Mouse (Mus musculus): ENCODE data around the gene Nell2. TPM values are rescaled to one million over a fixed set of nuclear protein-coding genes. Genes with fewer than 3 reads are reported as not detected.
A peak's percentile ranks its signal among the peaks of the same experiment; 100 is the strongest.

The Nell2 gene
- total RNA-seq (2021), result 100 to 1,000 TPM; 738 to 777 TPM
- long read RNA-seq, experiment 1, transcript Nell2-201 (21 exons, 2,675 nt), result minor isoform, 66 of 770 reads
- long read RNA-seq, experiment 1, transcript Nell2-202 (21 exons, 3,220 nt), result major isoform, 85 of 770 reads
- long read RNA-seq, experiment 1, partial matches to known transcripts, result 479 of 770 reads
- long read RNA-seq, experiment 1, other reads (novel, unspliced or antisense), result 140 of 770 reads
- long read RNA-seq, experiment 2, transcript Nell2-202 (21 exons, 3,220 nt), result major isoform, 99 of 1,125 reads
- long read RNA-seq, experiment 2, transcript Nell2-201 (21 exons, 2,675 nt), result minor isoform, 94 of 1,125 reads
- long read RNA-seq, experiment 2, partial matches to known transcripts, result 746 of 1,125 reads
- long read RNA-seq, experiment 2, other reads (novel, unspliced or antisense), result 186 of 1,125 reads

DNA sequence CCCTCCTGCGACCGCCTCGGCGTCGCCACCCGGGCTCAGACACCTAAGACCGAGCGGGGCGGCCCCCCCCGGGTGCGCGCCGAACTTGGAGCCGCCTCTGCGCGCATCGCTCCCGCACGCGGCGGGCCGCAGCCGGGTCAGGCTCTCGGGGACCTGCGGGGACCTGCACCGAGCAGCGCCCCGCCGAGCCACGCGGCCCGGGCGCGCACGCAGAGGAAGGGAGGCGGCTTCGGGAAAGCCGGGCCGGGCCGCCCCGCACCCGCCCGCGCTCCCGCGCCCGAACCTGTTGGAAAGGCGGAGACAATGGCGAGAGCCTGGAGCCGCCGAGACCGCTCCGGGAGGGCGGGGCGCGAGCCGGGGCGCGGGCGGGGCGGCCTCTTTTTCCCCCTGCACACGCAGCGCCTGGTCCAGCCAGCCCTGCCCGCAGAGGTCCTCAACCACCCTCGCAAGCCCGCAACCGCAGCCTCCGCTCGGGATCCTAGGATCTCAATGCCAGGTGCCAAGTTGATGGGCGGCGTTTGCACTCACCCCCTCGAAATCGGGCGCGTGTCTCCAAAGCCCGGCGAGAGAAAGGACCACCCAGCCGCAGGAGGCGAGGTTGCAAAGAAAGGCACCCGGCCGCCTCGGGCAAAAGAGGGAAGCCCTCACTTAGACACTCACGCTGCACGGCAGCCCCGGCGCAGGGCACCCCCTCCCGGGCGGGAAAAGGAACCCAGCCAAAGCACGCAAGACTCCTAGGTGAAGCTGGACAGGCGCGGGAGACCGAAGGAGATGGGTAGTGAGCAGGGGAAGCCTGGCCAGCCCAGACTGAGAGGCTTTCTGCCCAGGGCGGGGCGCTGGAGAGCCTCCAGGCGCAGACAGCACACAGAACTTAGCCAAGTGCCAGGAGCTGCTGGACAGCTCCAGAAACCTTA lies at the start of gene Nell2:
Gene Nell2 (minus strand): TSS at position 612 of the 914 bp plus-strand sequence.
- peak; percentile 61; the same call in 1 of the 2 replicates for TF ChIP-seq CTCF (conservative IDR thresholded peaks at IDR 0.05)
- peak; percentile 59 to 64 for DNase-seq (ENCODE audit: low spot score in 2 of 2)
- Histone ChIP-seq H3K4me3 (peak within 1 kb of the TSS; percentile 80), H3K27ac (peak within 1 kb of the TSS; percentile 96)

DNA sequence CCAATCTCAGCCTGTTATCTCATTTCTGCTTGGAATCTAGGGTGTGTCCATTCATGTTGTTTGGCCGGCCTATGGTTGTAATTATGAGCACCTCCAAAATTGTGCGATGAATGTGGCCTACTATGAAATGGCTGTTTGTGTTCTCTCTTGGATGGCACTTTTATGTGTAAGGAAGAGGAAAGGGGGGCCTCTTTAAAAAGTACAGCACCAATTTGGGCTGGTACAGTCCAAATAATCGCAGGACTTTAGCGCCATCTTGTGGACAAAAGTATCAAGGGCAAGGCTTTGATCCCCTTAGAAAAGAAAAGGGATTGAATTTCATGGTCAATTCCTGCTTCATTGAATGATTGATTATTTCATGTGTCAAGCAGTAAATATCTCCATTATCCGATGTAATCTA lies 46.3 kb upstream of the Nell2 start:
- peak overlapping the region; percentile 49 for H3K27ac ChIP-seq
- peak; percentile 50 to 77 for DNase-seq (ENCODE audit: low spot score in 2 of 2)
- H3K4me3 ChIP-seq, result no peak overlapping the region
- TF ChIP-seq CTCF (conservative IDR thresholded peaks at IDR 0.05), result peak; percentile 92

DNA sequence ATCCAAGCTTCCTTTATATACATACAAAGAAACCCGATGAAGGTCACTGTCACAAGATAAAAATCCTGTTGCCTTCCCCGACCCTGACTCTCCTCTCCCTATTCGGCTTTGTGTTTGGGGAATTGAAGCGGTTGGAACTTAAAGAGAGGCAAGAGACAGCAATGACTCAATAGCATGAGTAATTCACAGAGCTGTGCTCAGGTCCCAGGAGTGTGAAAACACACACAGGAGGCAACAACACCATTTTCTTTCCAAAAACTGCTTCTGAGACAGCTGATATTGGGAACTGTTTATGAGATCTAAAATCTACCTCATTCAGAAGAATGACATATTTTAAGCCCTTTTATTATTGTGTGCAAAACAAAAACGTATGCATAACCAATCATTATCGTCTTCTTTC lies 41.2 kb upstream of the Nell2 start:
- TF ChIP-seq CTCF (conservative IDR thresholded peaks at IDR 0.05), result no peak
- no peak for DNase-seq (ENCODE audit: low spot score in 2 of 2)
- Histone ChIP-seq H3K4me3 (no peak overlapping the region), H3K27ac (no peak overlapping the region)

DNA sequence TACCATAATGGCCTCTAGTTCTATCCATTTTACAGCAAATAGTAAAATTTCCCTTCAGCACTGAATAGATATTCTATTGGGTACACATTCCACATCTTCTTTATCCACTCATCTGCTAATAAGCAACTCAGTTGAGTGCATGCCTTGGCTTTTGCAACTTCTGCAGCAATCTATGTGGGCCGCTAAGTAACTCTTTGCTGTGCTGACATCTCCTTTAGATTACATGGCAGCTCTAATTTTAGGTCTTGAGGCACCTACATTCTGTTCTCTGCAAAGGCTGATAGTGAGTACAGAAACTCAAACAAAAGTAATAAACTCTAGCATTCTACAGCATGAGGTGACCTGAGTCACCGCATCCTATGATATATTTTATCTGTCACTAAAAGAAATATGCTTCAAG lies 36.8 kb upstream of the Nell2 start:
- Histone ChIP-seq H3K27ac (no peak overlapping the region), H3K4me3 (no peak overlapping the region)
- no peak for DNase-seq (ENCODE audit: low spot score in 2 of 2)
- TF ChIP-seq CTCF (conservative IDR thresholded peaks at IDR 0.05), result no peak

DNA sequence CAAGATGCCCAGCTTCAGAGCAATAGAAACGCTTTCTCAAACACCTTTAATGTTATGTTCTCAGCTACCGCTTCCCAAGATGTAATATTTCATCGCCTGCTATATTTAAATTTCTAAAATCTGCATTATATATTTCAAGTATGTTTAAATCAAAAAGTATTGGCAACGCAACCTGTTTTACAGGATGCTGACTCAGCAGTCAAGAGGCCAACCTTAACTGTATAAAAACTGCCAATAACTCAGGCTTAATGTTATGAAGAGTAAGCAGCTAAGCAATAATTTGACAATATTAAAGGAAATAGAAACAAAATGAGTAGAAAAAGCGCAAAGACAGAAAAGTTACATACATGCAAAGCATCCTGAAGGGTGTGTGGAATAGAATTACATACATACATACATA lies 32.9 kb upstream of the Nell2 start:
- Histone ChIP-seq H3K4me3 (no peak overlapping the region), H3K27ac (no peak overlapping the region)
- TF ChIP-seq CTCF (conservative IDR thresholded peaks at IDR 0.05), result no peak
- no peak for DNase-seq (ENCODE audit: low spot score in 2 of 2)

DNA sequence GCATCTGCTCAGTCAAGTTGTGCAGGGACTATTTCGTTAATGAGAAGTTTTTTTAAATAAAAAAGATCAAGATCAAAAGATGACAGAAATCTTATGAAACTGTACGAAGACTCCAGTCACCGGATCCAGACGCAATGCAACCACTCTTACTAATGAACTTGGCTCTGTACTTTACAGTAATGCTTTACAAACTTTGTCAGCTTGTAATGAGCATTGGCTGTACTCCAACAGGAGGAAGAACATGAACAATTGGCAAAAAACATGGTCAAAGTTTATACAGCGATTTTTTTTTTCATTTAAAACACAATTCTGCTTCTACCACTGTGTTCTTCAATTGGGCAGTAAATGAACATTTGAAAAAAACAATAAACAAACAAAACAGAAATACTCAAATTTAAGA lies 21.7 kb upstream of the Nell2 start:
- no peak overlapping the region for H3K4me3 ChIP-seq
- no peak overlapping the region for H3K27ac ChIP-seq
- TF ChIP-seq CTCF (conservative IDR thresholded peaks at IDR 0.05), result no peak
- no peak for DNase-seq (ENCODE audit: low spot score in 2 of 2)

DNA sequence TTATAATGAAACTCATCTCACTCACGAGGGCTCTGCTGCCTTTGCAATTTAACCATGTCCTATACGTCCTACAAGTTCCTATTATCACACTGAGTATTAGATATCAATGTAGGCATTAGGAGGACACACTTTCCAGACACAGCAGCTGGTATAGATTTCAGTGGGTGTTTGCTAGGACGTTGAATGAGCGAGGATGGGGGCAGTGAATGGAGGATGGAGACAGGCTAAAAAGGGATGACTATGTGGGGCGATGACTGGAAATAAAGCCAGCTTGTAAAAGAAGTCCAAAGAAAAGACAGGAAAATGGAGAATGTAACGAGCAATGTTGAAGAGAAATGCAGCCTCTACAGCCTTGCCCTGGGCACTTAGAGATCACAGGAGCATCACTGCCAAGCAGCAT lies 14.3 kb upstream of the Nell2 start:
- no peak overlapping the region for H3K4me3 ChIP-seq
- DNase-seq (ENCODE audit: low spot score in 2 of 2), result no peak
- TF ChIP-seq CTCF (conservative IDR thresholded peaks at IDR 0.05), result no peak
- no peak overlapping the region for H3K27ac ChIP-seq

DNA sequence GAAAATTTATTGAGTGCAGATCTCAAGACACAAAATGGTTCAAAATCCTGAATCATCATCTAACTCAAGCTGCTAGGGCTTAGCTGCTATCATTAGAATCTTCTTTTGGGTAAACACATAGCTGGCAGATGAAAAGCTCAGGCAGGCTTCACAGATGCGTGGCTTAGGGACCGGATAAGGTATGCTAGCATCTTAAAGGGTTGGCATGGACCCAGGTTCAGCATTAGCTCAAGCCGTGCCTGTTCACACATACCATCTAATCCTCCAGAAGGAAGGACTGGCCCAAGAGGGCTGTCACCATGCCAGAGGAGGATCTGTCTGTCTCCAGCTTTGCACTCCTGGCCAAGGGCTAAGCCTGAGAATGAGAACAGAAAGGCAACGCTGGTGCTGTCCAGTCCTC lies 8.4 kb upstream of the Nell2 start:
- DNase-seq (ENCODE audit: low spot score in 2 of 2), result peak in 1 of 2 experiments; percentile 44
- TF ChIP-seq CTCF (conservative IDR thresholded peaks at IDR 0.05), result no peak
- H3K27ac ChIP-seq, result peak overlapping the region; percentile 93
- no peak overlapping the region for H3K4me3 ChIP-seq

DNA sequence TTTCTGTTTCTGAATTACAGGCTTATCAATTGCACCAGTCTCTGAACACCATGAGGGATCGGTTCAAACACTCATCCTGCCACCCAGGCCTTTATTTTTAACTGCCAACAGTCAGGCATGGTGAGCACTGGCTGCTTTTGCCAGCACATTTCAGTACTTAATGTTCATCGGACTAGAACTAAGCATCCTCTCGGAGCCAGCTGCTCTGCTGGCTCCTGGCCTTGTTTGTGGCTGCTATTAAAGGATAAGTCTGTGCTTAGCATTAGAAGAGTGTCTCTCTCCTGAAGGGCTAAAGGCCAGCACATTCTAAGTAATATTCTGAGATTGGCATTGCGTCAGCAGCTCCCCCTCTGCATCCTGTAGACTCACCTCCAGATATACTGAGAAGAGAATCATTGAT lies 7.9 kb upstream of the Nell2 start:
- peak; percentile 73 to 79 for DNase-seq (ENCODE audit: low spot score in 2 of 2)
- TF ChIP-seq CTCF (conservative IDR thresholded peaks at IDR 0.05), result no peak
- Histone ChIP-seq H3K27ac (peak overlapping the region; percentile 93), H3K4me3 (no peak overlapping the region)

DNA sequence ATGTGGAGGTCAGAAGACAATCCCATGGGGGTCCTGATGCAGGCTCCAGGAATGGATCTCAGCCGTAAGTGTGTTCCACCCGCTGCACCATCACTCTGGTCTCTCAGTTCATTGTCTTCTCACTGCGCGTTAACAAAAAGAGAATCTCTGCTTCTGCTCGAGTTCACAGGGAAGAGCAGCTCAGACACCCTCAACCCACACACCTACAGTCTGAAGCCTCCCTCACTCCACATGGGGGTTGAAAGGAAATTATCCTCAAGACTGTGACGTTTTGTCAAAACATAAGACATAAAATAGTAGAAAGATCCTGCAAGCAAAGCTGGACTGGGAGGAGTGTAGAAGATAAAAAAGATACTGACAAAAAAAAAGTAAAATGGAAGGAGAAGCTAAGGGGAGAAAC lies 6.3 kb upstream of the Nell2 start:
- H3K4me3 ChIP-seq, result no peak overlapping the region
- TF ChIP-seq CTCF (conservative IDR thresholded peaks at IDR 0.05), result no peak

DNA sequence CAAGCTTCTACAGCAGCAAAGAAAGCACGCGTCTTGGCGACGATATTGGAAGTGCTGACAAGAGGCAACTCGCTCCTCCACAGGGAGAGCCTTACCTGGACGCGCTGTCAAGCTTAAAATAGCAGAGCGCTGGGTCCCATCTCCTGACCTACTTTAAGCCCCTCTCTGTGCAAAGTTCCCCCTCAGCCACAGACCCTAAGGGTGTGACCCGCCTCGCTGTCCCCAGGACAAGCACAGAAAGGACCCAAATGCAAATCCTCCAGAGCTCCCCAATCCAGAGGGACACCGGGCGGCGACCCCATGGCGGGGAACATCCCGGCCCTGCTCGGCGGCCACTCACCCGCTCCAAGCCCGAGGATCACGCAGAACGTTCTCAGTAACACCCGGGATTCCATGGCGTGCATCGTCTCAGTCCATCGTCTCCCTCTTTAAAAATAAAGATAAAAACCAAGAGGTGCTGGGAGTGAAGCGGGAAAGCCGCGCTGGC lies 855 bp downstream of the Nell2 start:
- Histone ChIP-seq H3K4me3 (peak overlapping the region; percentile 80), H3K27ac (peak overlapping the region; percentile 96)
- TF ChIP-seq CTCF (conservative IDR thresholded peaks at IDR 0.05), result no peak
- no peak for DNase-seq (ENCODE audit: low spot score in 2 of 2)

More for the DNA sequence above, 6.3 kb upstream of the Nell2 start:
- no peak for DNase-seq (ENCODE audit: low spot score in 2 of 2)
- peak overlapping the region; percentile 93 for H3K27ac ChIP-seq

DNA sequence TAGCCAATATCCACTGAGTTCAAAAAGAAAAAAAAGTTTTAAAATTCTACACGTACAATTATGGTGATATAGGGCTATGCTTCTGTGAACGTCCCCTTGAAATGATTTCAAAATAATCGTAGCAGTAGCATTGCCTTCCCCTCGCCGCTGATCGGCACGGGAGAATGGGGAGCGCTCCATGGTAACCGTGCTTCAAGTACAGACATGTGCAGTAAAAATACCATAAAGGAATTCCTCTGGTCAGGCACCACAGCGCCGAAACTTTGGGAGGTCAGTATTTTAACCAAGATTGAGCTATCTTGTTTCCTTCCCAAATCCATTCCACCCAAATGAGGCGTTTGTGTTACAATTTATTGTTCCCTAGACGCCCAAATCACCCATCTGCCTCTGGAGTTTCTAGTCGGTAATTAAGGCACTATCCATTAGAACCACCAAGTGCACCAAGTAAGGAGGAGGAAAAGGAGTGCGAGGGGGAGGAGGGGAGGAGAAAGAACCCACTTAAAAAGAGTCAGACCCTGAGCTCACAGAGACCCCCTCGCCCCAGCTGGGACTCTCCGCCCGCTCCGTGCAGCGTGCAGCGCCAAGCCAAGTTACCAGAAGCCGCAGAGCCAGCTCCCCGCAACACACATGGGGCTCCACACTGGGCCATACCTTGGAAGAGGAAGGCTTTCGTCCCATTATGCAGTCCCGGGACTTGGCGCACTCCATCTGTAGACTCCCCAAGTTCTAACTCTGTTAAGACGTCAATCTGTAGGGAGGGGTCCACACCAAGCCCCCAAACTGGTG lies 1.5 kb downstream of the Nell2 start:
- TF ChIP-seq CTCF (conservative IDR thresholded peaks at IDR 0.05), result no peak
- no peak for DNase-seq (ENCODE audit: low spot score in 2 of 2)
- Histone ChIP-seq H3K4me3 (peak overlapping the region; percentile 80), H3K27ac (peak overlapping the region; percentile 96)

All from layer of hippocampus, adult 2 months (tissue).